Comparison of ENCODE assay signal across 25 mouse cellular contexts in the genomic region with DNA sequence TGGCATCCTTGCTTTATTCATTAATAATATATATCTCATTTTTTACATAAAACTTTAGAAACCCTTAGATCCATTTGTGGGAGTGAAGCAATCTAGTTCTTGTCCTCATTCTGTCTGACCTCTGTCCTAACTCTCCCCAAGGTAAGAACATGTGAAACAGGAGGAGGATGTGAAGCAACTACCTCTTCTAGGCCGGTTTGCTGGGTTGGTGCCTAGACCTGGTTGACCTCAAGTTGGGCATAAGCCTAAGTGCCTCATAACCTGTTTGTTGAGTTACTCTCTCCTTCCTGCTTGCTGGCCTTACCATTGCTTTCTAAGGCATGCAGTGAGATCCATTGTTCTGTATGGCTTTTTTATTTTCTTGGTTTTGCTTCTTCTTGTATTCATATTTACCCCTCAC. TPM values are rescaled to one million over a fixed set of nuclear protein-coding genes. Genes with fewer than 3 reads are reported as not detected.
DNase-seq lines count a peak whose midpoint lies in the region; ATAC-seq and TF ChIP-seq lines count a peak whose summit lies in the region.
"Had no signal": no experiment of that assay in that cellular context is flagged by ENCODE, and none has a peak within 500 bp of the region (broad histone marks: within the 10 kb centered on the region; RNA-seq: fewer than 3 reads in every experiment).

No protein-coding gene starts in this region.

- WGBS in liver, postnatal 0 days (ENCODE audit: insufficient replicate concordance): 50% methylated on average over 1 of the region's 1 CpGs
- 87% methylated on average over 1 of the region's 1 CpGs for WGBS in hindbrain, embryonic 14.5 days

- no peaks in the 10 kb centered on the region for H3K36me3 ChIP-seq in liver, postnatal 0 days (replicated peaks; ENCODE audit: insufficient read depth, low read length)
- H3K36me3 ChIP-seq in hindbrain, embryonic 14.5 days (replicated peaks; ENCODE audit: control insufficient read depth, insufficient read depth): no peaks in the 10 kb centered on the region
- H3K36me3 ChIP-seq: midbrain, embryonic 13.5 days had no signal

- no peak for TF ChIP-seq EP300 in liver, postnatal 0 days (IDR thresholded peaks at IDR 0.05; ENCODE audit: low read depth)

- TF ChIP-seq CTCF in liver, postnatal 0 days (IDR thresholded peaks at IDR 0.05; ENCODE audit: low read depth): no peak

- H3K4me2 ChIP-seq in liver, postnatal 0 days (ENCODE audit: low read depth, low read length): no peak overlapping the region
- no peak overlapping the region for H3K4me2 ChIP-seq in hindbrain, embryonic 14.5 days (replicated peaks)
- H3K4me2 ChIP-seq: hindbrain, embryonic 12.5 days; liver, embryonic 11.5 days; midbrain, embryonic 13.5 days; neural tube, embryonic 12.5 days had no signal

- ATAC-seq in liver, postnatal 0 days: no peak
- ATAC-seq in hindbrain, embryonic 14.5 days (ENCODE audit: low FRiP score): no peak
- ATAC-seq: forebrain, embryonic 16.5 days; inflammation-experienced regulatory T-cells, adult 6 months; midbrain, embryonic 13.5 days had no signal

- H3K9me3 ChIP-seq in liver, postnatal 0 days (ENCODE audit: low read length): no peaks in the 10 kb centered on the region
- no peaks in the 10 kb centered on the region for H3K9me3 ChIP-seq in hindbrain, embryonic 14.5 days (ENCODE audit: control insufficient read depth, low read length)
- H3K9me3 ChIP-seq: G1E; heart, embryonic 10.5 days; hindbrain, embryonic 12.5 days; midbrain, embryonic 13.5 days; neural tube, embryonic 12.5 days had no signal

- peak overlapping the region; percentile 48; the same call in 1 of the 2 replicates for H3K27ac ChIP-seq in liver, postnatal 0 days (ENCODE audit: low read depth)
- no peak overlapping the region for H3K27ac ChIP-seq in hindbrain, embryonic 14.5 days
- H3K27ac ChIP-seq: heart, embryonic 10.5 days; hindbrain, embryonic 12.5 days; left cerebral cortex, adult 2 months; midbrain, embryonic 13.5 days; neural tube, embryonic 12.5 days had no signal

- H3K4me3 ChIP-seq in liver, postnatal 0 days (ENCODE audit: low read depth, low read length): no peak overlapping the region
- no peak overlapping the region for H3K4me3 ChIP-seq in hindbrain, embryonic 14.5 days (replicated peaks; ENCODE audit: low read length)
- H3K4me3 ChIP-seq: heart, embryonic 10.5 days; hindbrain, embryonic 12.5 days; left cerebral cortex, adult 2 months; midbrain, embryonic 13.5 days; neural tube, embryonic 12.5 days had no signal

- no peaks in the 10 kb centered on the region for H3K27me3 ChIP-seq in liver, postnatal 0 days (ENCODE audit: insufficient read depth, low read length)
- no peaks in the 10 kb centered on the region for H3K27me3 ChIP-seq in hindbrain, embryonic 14.5 days (ENCODE audit: control insufficient read depth, insufficient read depth, low read length)
- H3K27me3 ChIP-seq: hindbrain, embryonic 12.5 days; midbrain, embryonic 13.5 days; neural tube, embryonic 12.5 days had no signal

- H3K4me1 ChIP-seq in liver, postnatal 0 days (ENCODE audit: insufficient read depth): peaks cover 7% of the 10 kb centered on the region; the same call in 1 of the 2 replicates
- H3K4me1 ChIP-seq in hindbrain, embryonic 14.5 days (replicated peaks; ENCODE audit: control insufficient read depth, insufficient read depth, low read length): no peaks in the 10 kb centered on the region
- H3K4me1 ChIP-seq: neural tube, embryonic 12.5 days had no signal

- no peak overlapping the region for H3K9ac ChIP-seq in liver, postnatal 0 days (replicated peaks)
- no peak overlapping the region for H3K9ac ChIP-seq in hindbrain, embryonic 14.5 days
- H3K9ac ChIP-seq: hindbrain, embryonic 12.5 days; midbrain, embryonic 13.5 days; neural tube, embryonic 12.5 days had no signal

- DNase-seq in adrenal gland, postnatal 10 days: peak; percentile 28
- no peak for DNase-seq in adrenal gland, postnatal 4 days (ENCODE audit: low spot score in 2 of 2)
- no peak for DNase-seq in liver, postnatal 0 days
- no peak for DNase-seq in liver
- DNase-seq in lung, postnatal 36 days: peak; percentile 80
- DNase-seq in hindbrain, embryonic 14.5 days (ENCODE audit: low spot score): no peak
- no peak for DNase-seq in spleen, postnatal 14 days (ENCODE audit: low spot score in 2 of 2)
- DNase-seq in cerebellum, adult 9-11 months: no peak
- DNase-seq: cerebellum, postnatal 10 days; embryo, embryonic 11 days; gastrocnemius, postnatal 10 days; kidney, adult 9 months; kidney, postnatal 4 days; layer of hippocampus, adult 9-11 months; left cerebral cortex, postnatal 4 days; thymus, postnatal 4 days had no signal

RNA-seq across cellular contexts. Expression of a gene that starts 11.3 kb away (rescaled TPM):
- total RNA-seq in adrenal gland, postnatal 10 days (2021): 10 to 100 TPM; 29.9 to 39.0 TPM
- total RNA-seq in adrenal gland, postnatal 4 days (2021): 10 to 100 TPM; 41.5 to 42.7 TPM
- polyA plus RNA-seq in liver, postnatal 0 days (2015; fragmentation: Nextera tagmentation; extraction: Ambion mirVana): 4.3 and 4.9 TPM in 2 replicates
- 13.3 and 14.9 TPM in 2 replicates for polyA plus RNA-seq in hindbrain, embryonic 14.5 days (2014; fragmentation: Nextera tagmentation; extraction: Ambion mirVana)

Comparison
In these comparisons a context has a peak if more than half of its experiments do, and no peak if none do; other contexts are left out.
1. DNase-seq: peak in adrenal gland, postnatal 10 days (single experiment) and lung, postnatal 36 days (single experiment); none in adrenal gland, postnatal 4 days (0 of 2), liver, postnatal 0 days (single experiment), liver (single experiment), hindbrain, embryonic 14.5 days (single experiment), spleen, postnatal 14 days (0 of 2) and cerebellum, adult 9-11 months (single experiment).